Comparison of ENCODE assay signal across 13 mouse cellular contexts in the genomic region with DNA sequence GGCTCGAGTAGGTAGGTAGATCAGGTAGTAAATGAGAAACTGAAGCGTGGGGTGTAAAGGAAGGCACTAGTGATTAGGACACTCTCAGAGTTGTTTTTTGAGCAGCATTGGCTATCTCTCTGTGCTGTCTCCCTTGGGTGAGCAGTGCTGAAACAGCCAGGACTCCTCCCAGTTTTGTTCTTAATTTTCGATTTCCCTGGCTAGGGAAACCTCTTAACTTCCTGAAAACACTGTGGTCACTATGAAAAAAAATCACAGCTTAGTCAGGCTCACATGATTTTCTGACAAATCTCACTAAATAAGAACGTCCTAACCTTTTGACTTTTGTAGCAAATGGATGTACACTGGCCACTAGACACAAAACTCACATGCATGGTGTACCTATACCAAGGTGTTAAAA. TPM values are rescaled to one million over a fixed set of nuclear protein-coding genes. Genes with fewer than 3 reads are reported as not detected.
A peak's percentile ranks its signal among the peaks of the same experiment; 100 is the strongest.
DNase-seq lines count a peak whose midpoint lies in the region; ATAC-seq and TF ChIP-seq lines count a peak whose summit lies in the region.
"Had no signal": no experiment of that assay in that cellular context is flagged by ENCODE, and none has a peak within 500 bp of the region (broad histone marks: within the 10 kb centered on the region; RNA-seq: fewer than 3 reads in every experiment).

A gene (minus strand): TSS at position 92 of the 400 bp plus-strand sequence.

- no peak within 1 kb of the TSS for H3K4me2 ChIP-seq in heart, embryonic 12.5 days
- H3K4me2 ChIP-seq: hindbrain, embryonic 13.5 days; limb, embryonic 13.5 days; midbrain, embryonic 11.5 days; neural tube, embryonic 15.5 days had no signal

- H3K9me3 ChIP-seq in heart, embryonic 12.5 days (replicated peaks): no peaks in the 10 kb centered on the region
- H3K9me3 ChIP-seq: hindbrain, embryonic 13.5 days; limb, embryonic 13.5 days; neural tube, embryonic 15.5 days had no signal

- H3K4me1 ChIP-seq in heart, embryonic 12.5 days (replicated peaks): no peaks in the 10 kb centered on the region
- no peaks in the 10 kb centered on the region for H3K4me1 ChIP-seq in thymus, adult 2 months (replicated peaks; ENCODE audit: control insufficient read depth, insufficient read depth, low read length)
- H3K4me1 ChIP-seq: hindbrain, embryonic 13.5 days; limb, embryonic 13.5 days; neural tube, embryonic 15.5 days had no signal

- no peaks in the 10 kb centered on the region for H3K36me3 ChIP-seq in heart, embryonic 12.5 days
- H3K36me3 ChIP-seq in thymus, adult 2 months (ENCODE audit: control insufficient read depth, insufficient read depth, low read length): no peaks in the 10 kb centered on the region
- H3K36me3 ChIP-seq: hindbrain, embryonic 13.5 days; limb, embryonic 13.5 days; neural tube, embryonic 15.5 days had no signal

- H3K27me3 ChIP-seq in heart, embryonic 12.5 days (replicated peaks): no peaks in the 10 kb centered on the region
- no peaks in the 10 kb centered on the region for H3K27me3 ChIP-seq in thymus, adult 2 months (ENCODE audit: control insufficient read depth, insufficient read depth, low read length)
- H3K27me3 ChIP-seq: hindbrain, embryonic 13.5 days; limb, embryonic 13.5 days; neural tube, embryonic 15.5 days had no signal

- TF ChIP-seq CTCF in thymus, adult 2 months (IDR thresholded peaks at IDR 0.05; ENCODE audit: borderline replicate concordance, control insufficient read depth, extremely low read depth, insufficient read depth, low read length, poor library complexity): no peak

- no peak within 1 kb of the TSS for H3K27ac ChIP-seq in heart, embryonic 12.5 days (ENCODE audit: poor library complexity, severe bottlenecking)
- H3K27ac ChIP-seq in thymus, adult 2 months (ENCODE audit: control insufficient read depth, insufficient read depth, low read length): peak within 1 kb of the TSS; percentile 19; the same call in 1 of the 2 replicates
- H3K27ac ChIP-seq: hindbrain, embryonic 13.5 days; limb, embryonic 13.5 days; neural tube, embryonic 15.5 days had no signal

- ATAC-seq in heart, embryonic 12.5 days (ENCODE audit: insufficient number of reproducible peaks, low FRiP score): no peak

- WGBS in heart, embryonic 12.5 days: 60% methylated on average over 4 of the region's 4 CpGs
- WGBS in thymus, adult 2 months: 45% methylated on average over 4 of the region's 4 CpGs

- H3K9ac ChIP-seq in heart, embryonic 12.5 days: no peak within 1 kb of the TSS
- H3K9ac ChIP-seq: hindbrain, embryonic 13.5 days; limb, embryonic 13.5 days; neural tube, embryonic 15.5 days had no signal

- TF ChIP-seq POLR2A in thymus, adult 2 months (IDR thresholded peaks at IDR 0.05; ENCODE audit: control insufficient read depth, extremely low read depth, insufficient read depth, low read length, poor library complexity): no peak

- peak; percentile 84 for DNase-seq in heart, adult 8-10 months (ENCODE audit: low spot score)
- no peak for DNase-seq in thymus, adult 2 months
- DNase-seq in thymus, postnatal 36 days: no peak
- peak; percentile 34 for DNase-seq in lung, postnatal 25 days (ENCODE audit: low spot score)
- no peak for DNase-seq in natural killer cell, adult 2 months (ENCODE audit: low spot score in 2 of 2)
- no peak for DNase-seq in embryo, embryonic 9.5 days (ENCODE audit: extremely low spot score)
- DNase-seq: cerebellum, postnatal 25 days; right cerebral cortex, postnatal 14 days had no signal

- no peak within 1 kb of the TSS for H3K4me3 ChIP-seq in heart, embryonic 12.5 days
- no peak within 1 kb of the TSS for H3K4me3 ChIP-seq in thymus, adult 2 months (ENCODE audit: control insufficient read depth, insufficient read depth, low read length)
- H3K4me3 ChIP-seq: hindbrain, embryonic 13.5 days; limb, embryonic 13.5 days; neural tube, embryonic 15.5 days had no signal

RNA-seq across cellular contexts. Expression of the gene that starts here (rescaled TPM):
- total RNA-seq in heart, adult 8-10 months (2022): 1 to 10 TPM; 4.4 to 7.6 (median 5.2) TPM
- 0.15 and 0.30 TPM in 2 replicates for polyA plus RNA-seq in heart, embryonic 12.5 days (2016; fragmentation: Nextera tagmentation; extraction: Ambion mirVana)
- polyA plus RNA-seq in thymus, adult 2 months (2012; rRNA removed): 9.3 and 10.6 TPM in 2 replicates

Comparison
In these comparisons a context has a peak if more than half of its experiments do, and no peak if none do; other contexts are left out.
1. DNase-seq: peak in heart, adult 8-10 months (single experiment) and lung, postnatal 25 days (single experiment); none in thymus, adult 2 months (single experiment), thymus, postnatal 36 days (0 of 2), natural killer cell, adult 2 months (0 of 2) and embryo, embryonic 9.5 days (single experiment).